Comparison of ENCODE assay signal across 19 mouse cellular contexts in the genomic region with DNA sequence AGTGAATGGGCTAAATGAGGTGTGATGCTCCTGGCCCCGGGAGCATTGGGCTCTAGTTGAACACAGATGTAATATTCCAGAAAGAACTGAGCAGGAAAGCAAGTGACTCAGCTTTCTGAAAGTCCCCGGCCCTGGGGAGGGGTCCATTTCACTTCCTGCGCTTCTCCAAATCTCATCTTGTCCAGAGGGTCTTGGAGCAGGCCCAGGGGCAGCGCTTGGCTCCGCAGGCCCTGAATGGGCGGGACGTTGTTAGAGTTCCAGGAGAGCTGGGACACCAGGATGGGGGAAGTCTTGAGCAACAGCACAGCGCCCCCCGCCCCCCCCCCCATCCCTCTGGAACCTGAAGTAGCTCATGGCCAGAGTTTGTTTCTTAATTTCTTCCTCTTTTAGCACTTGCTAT. TPM values are rescaled to one million over a fixed set of nuclear protein-coding genes. Genes with fewer than 3 reads are reported as not detected.
DNase-seq lines count a peak whose midpoint lies in the region; ATAC-seq and TF ChIP-seq lines count a peak whose summit lies in the region.
"Not testable (repeated sequence)": the region's sequence is repeated elsewhere in the genome, so short reads cannot be mapped to it uniquely, and the experiment has no call there.
"Had no signal": no experiment of that assay in that cellular context is flagged by ENCODE, and none has a peak within 500 bp of the region (broad histone marks: within the 10 kb centered on the region; RNA-seq: fewer than 3 reads in every experiment).

No protein-coding gene starts in this region.

- H3K4me3 ChIP-seq in embryonic facial prominence, embryonic 14.5 days (ENCODE audit: low read depth, low read length); gastrocnemius, adult 2 months; heart, embryonic 13.5 days; heart, embryonic 15.5 days: not testable (repeated sequence)
- H3K4me3 ChIP-seq in testis, adult 2 months (ENCODE audit: control insufficient read depth, low read depth, low read length), result peak overlapping the region; percentile 54; the same call in 1 of the 2 replicates

- 11% methylated on average over 3 of the region's 9 CpGs for WGBS in embryonic facial prominence, embryonic 14.5 days
- 18% methylated on average over 9 of the region's 9 CpGs for WGBS in heart, embryonic 13.5 days
- WGBS in heart, embryonic 15.5 days, result 18% methylated on average over 9 of the region's 9 CpGs

- H3K27me3 ChIP-seq in embryonic facial prominence, embryonic 14.5 days (replicated peaks; ENCODE audit: control insufficient read depth, insufficient read depth, low read length); heart, embryonic 13.5 days (replicated peaks); heart, embryonic 15.5 days; testis, adult 2 months (ENCODE audit: control insufficient read depth, insufficient read depth, low read length): not testable (repeated sequence)

- intact Hi-C loops in gastrocnemius, adult 2 months (cut with DNase I), result not testable (repeated sequence)

- H3K9me3 ChIP-seq in embryonic facial prominence, embryonic 14.5 days (ENCODE audit: control insufficient read depth, low read length); heart, embryonic 13.5 days; heart, embryonic 15.5 days (replicated peaks): not testable (repeated sequence)

- H3K27ac ChIP-seq in embryonic facial prominence, embryonic 14.5 days (replicated peaks; ENCODE audit: low read depth, low read length); heart, embryonic 15.5 days; testis, adult 2 months (ENCODE audit: control insufficient read depth, insufficient read depth, low read depth, low read length): not testable (repeated sequence)
- H3K27ac ChIP-seq in gastrocnemius, adult 2 months, result peak overlapping the region; percentile 31; the same call in 1 of the 2 replicates
- H3K27ac ChIP-seq in heart, embryonic 13.5 days (replicated peaks), result 0 out of 2 replicates have a peak overlapping the region, but pooled peaks have one; percentile 32

- not testable (repeated sequence) for H3K36me3 ChIP-seq in embryonic facial prominence, embryonic 14.5 days (ENCODE audit: control insufficient read depth, insufficient read depth, low read length); heart, embryonic 13.5 days; heart, embryonic 15.5 days; testis, adult 2 months (ENCODE audit: control insufficient read depth, insufficient read depth, low read length)

- TF ChIP-seq POLR2A in testis, adult 2 months (IDR thresholded peaks at IDR 0.05; ENCODE audit: control insufficient read depth, low read depth, low read length), result not testable (repeated sequence)

- 0 out of 2 replicates have a peak overlapping the region, but pooled peaks have one; percentile 29 for H3K4me2 ChIP-seq in embryonic facial prominence, embryonic 14.5 days (ENCODE audit: low read depth, low read length)
- H3K4me2 ChIP-seq in heart, embryonic 13.5 days, result peak overlapping the region; percentile 60
- H3K4me2 ChIP-seq in heart, embryonic 15.5 days, result peak overlapping the region; percentile 53

- not testable (repeated sequence) for H3K9ac ChIP-seq in embryonic facial prominence, embryonic 14.5 days (ENCODE audit: low read depth, low read length); heart, embryonic 13.5 days; heart, embryonic 15.5 days

- peak; percentile 1 for DNase-seq in adrenal gland, adult 2 months
- not testable (repeated sequence) for DNase-seq in embryonic facial prominence, embryonic 14.5 days (ENCODE audit: low spot score)
- DNase-seq in gastrocnemius, adult 2 months, result peak; percentile 60
- DNase-seq in heart, adult 11 months, result peak; percentile 95

- not testable (repeated sequence) for ATAC-seq in embryonic facial prominence, embryonic 14.5 days (ENCODE audit: low read depth); heart, embryonic 13.5 days (ENCODE audit: extremely low read depth, insufficient number of reproducible peaks, low FRiP score, low TSS enrichment); heart, embryonic 15.5 days (replicated peaks; ENCODE audit: insufficient number of reproducible peaks, insufficient read depth, low FRiP score, low read depth)

- not testable (repeated sequence) for H3K4me1 ChIP-seq in embryonic facial prominence, embryonic 14.5 days (ENCODE audit: control insufficient read depth, insufficient read depth, low read length); heart, embryonic 13.5 days; heart, embryonic 15.5 days (replicated peaks); testis, adult 2 months (ENCODE audit: control insufficient read depth, insufficient read depth, low read length)

- not testable (repeated sequence) for TF ChIP-seq CTCF in gastrocnemius, adult 2 months (IDR thresholded peaks at IDR 0.05); testis, adult 2 months (IDR thresholded peaks at IDR 0.05; ENCODE audit: control insufficient read depth, insufficient read depth, insufficient replicate concordance, low read depth, low read length)

RNA-seq across cellular contexts. Expression of gene Ccl27a, which starts 7.2 kb away (rescaled TPM):
- 10 to 100 TPM; 31.1 to 42.7 TPM for total RNA-seq in adrenal gland, adult 2 months (2021)
- polyA plus RNA-seq in adrenal gland, adult 2 months (2012; rRNA removed), result 74.2 and 96.3 TPM in 2 replicates
- 41.4 and 46.0 TPM in 2 replicates for polyA plus RNA-seq in embryonic facial prominence, embryonic 14.5 days (2014; fragmentation: Nextera tagmentation; extraction: Ambion mirVana)
- total RNA-seq in gastrocnemius, adult 2 months (2021), result 10 to 100 TPM; 15.4 to 19.2 TPM
- 44.5 and 49.3 TPM in 2 replicates for polyA plus RNA-seq in heart, embryonic 13.5 days (2015; fragmentation: Nextera tagmentation; extraction: Ambion mirVana)
- 40.2 and 47.1 TPM in 2 replicates for polyA plus RNA-seq in heart, embryonic 15.5 days (2015; fragmentation: Nextera tagmentation; extraction: Ambion mirVana)
- polyA plus RNA-seq in testis, adult 2 months (2012; rRNA removed), result 872 and 1,011 TPM in 2 replicates
- polyA plus RNA-seq: G1E had no signal

RNA-seq across cellular contexts. Expression of gene Sigmar1, which starts 25.3 kb away (rescaled TPM):
- total RNA-seq in adrenal gland, adult 2 months (2021), result 10 to 100 TPM; 83.8 to 86.7 TPM
- polyA plus RNA-seq in adrenal gland, adult 2 months (2012; rRNA removed), result 139 and 145 TPM in 2 replicates
- polyA plus RNA-seq in embryonic facial prominence, embryonic 14.5 days (2014; fragmentation: Nextera tagmentation; extraction: Ambion mirVana), result 77.9 and 79.7 TPM in 2 replicates
- total RNA-seq in gastrocnemius, adult 2 months (2021), result 10 to 100 TPM in 1 of 2 experiments, 1 to 10 TPM in 1; 8.2 to 13.3 TPM
- 63.3 and 69.8 TPM in 2 replicates for polyA plus RNA-seq in heart, embryonic 13.5 days (2015; fragmentation: Nextera tagmentation; extraction: Ambion mirVana)
- polyA plus RNA-seq in heart, embryonic 15.5 days (2015; fragmentation: Nextera tagmentation; extraction: Ambion mirVana), result 41.7 and 60.3 TPM in 2 replicates
- polyA plus RNA-seq in testis, adult 2 months (2012; rRNA removed), result 21.0 and 22.3 TPM in 2 replicates

RNA-seq across cellular contexts. Expression of gene Galt, which starts 26.2 kb away (rescaled TPM):
- 10 to 100 TPM; 42.9 to 43.3 TPM for total RNA-seq in adrenal gland, adult 2 months (2021)
- polyA plus RNA-seq in adrenal gland, adult 2 months (2012; rRNA removed), result 113 and 117 TPM in 2 replicates
- 35.1 and 36.5 TPM in 2 replicates for polyA plus RNA-seq in embryonic facial prominence, embryonic 14.5 days (2014; fragmentation: Nextera tagmentation; extraction: Ambion mirVana)
- total RNA-seq in gastrocnemius, adult 2 months (2021), result 10 to 100 TPM; 27.0 to 41.1 TPM
- polyA plus RNA-seq in heart, embryonic 13.5 days (2015; fragmentation: Nextera tagmentation; extraction: Ambion mirVana), result 54.1 and 61.6 TPM in 2 replicates
- polyA plus RNA-seq in heart, embryonic 15.5 days (2015; fragmentation: Nextera tagmentation; extraction: Ambion mirVana), result 54.8 and 59.2 TPM in 2 replicates
- polyA plus RNA-seq in testis, adult 2 months (2012; rRNA removed), result 11.1 and 13.6 TPM in 2 replicates

RNA-seq across cellular contexts. Expression of gene Arid3c, which starts 50.3 kb away (rescaled TPM):
- total RNA-seq in adrenal gland, adult 2 months (2021), result not detected
- not detected in 2 replicates for polyA plus RNA-seq in adrenal gland, adult 2 months (2012; rRNA removed)
- polyA plus RNA-seq in embryonic facial prominence, embryonic 14.5 days (2014; fragmentation: Nextera tagmentation; extraction: Ambion mirVana), result 0.12 and 0.15 TPM in 2 replicates
- total RNA-seq in gastrocnemius, adult 2 months (2021), result not detected
- polyA plus RNA-seq in heart, embryonic 13.5 days (2015; fragmentation: Nextera tagmentation; extraction: Ambion mirVana), result not detected in 2 replicates
- not detected in 2 replicates for polyA plus RNA-seq in heart, embryonic 15.5 days (2015; fragmentation: Nextera tagmentation; extraction: Ambion mirVana)
- 0.12 and 0.17 TPM in 2 replicates for polyA plus RNA-seq in testis, adult 2 months (2012; rRNA removed)
- total RNA-seq: adrenal gland, adult 18-20 months; adrenal gland, postnatal 10 days; adrenal gland, postnatal 25 days; adrenal gland, postnatal 4 days; CH12.LX; common myeloid progenitor, adult 5-6 weeks; G1E had no signal
- polyA plus RNA-seq: activated CD4-positive, CD25-positive, alpha-beta regulatory T cell, adult 4 months; CD4-positive, CD25-positive, alpha-beta regulatory T cell, adult 4 months; embryonic facial prominence, embryonic 12.5 days; erythroblast, embryonic 14.5 days; forebrain, embryonic 16.5 days; G1E had no signal

RNA-seq across cellular contexts. Expression of gene Dctn3, which starts 58.3 kb away (rescaled TPM):
- 100 to 1,000 TPM; 105 to 128 TPM for total RNA-seq in adrenal gland, adult 2 months (2021)
- polyA plus RNA-seq in adrenal gland, adult 2 months (2012; rRNA removed), result 51.7 and 60.7 TPM in 2 replicates
- polyA plus RNA-seq in embryonic facial prominence, embryonic 14.5 days (2014; fragmentation: Nextera tagmentation; extraction: Ambion mirVana), result 112 and 117 TPM in 2 replicates
- 10 to 100 TPM; 40.6 to 42.4 TPM for total RNA-seq in gastrocnemius, adult 2 months (2021)
- polyA plus RNA-seq in heart, embryonic 13.5 days (2015; fragmentation: Nextera tagmentation; extraction: Ambion mirVana), result 128 and 139 TPM in 2 replicates
- polyA plus RNA-seq in heart, embryonic 15.5 days (2015; fragmentation: Nextera tagmentation; extraction: Ambion mirVana), result 122 and 125 TPM in 2 replicates
- polyA plus RNA-seq in testis, adult 2 months (2012; rRNA removed), result 84.2 and 90.3 TPM in 2 replicates
